Mouse (Mus musculus) brain, embryonic 14.5 days (tissue): Measurements from ENCODE around the gene Ctf1.

Experiments used
- CTCF ChIP-seq: fragments of 200-500 bp; IDR thresholded peaks from 2 replicates; pipeline ENCODE4 v1.5.1; 2012; ENCODE audit warnings: inconsistent platforms, mild to moderate bottlenecking, moderate library complexity, borderline replicate concordance; ENCODE audit not compliant: insufficient read depth, insufficient read length; ENCODE audit errors: extremely low read depth
- POLR2A ChIP-seq: fragments of 200-500 bp; IDR thresholded peaks from 2 replicates; pipeline ENCODE4 v1.6.1; 2012; ENCODE audit warnings: mild to moderate bottlenecking, inconsistent platforms, borderline replicate concordance; ENCODE audit not compliant: poor library complexity, insufficient read depth, insufficient read length, severe bottlenecking; ENCODE audit errors: extremely low read depth

- no peak for TF ChIP-seq CTCF
- no peak for TF ChIP-seq POLR2A
Observed at GRCm38 (mm10) chr7:127711456-127711855, 1.1 kb upstream of the Ctf1 start.
